Mouse (Mus musculus): ENCODE results near the gene Dapk2.

The Dapk2 gene

GRCm38 (mm10) chr9:66157958-66158830 lies at the start of gene Dapk2:
TSS of gene Dapk2 (plus strand) at chr9:66158223.
- DNase-seq = peak; percentile 64

GRCm38 (mm10) chr9:66109574-66109973 lies 48.4 kb upstream of the Dapk2 start:
- DNase-seq = no peak

- no peak for DNase-seq
These were observed 47.9 kb upstream of the Dapk2 start for GRCm38 (mm10) chr9:66110126-66110525.

GRCm38 (mm10) chr9:66110611-66111379 lies 47.2 kb upstream of the Dapk2 start:
- no peak for DNase-seq

GRCm38 (mm10) chr9:66114341-66114740 lies 43.7 kb upstream of the Dapk2 start:
- DNase-seq = no peak

- no peak for DNase-seq
These were observed 41.1 kb upstream of the Dapk2 start for GRCm38 (mm10) chr9:66116890-66117289.

DNA sequence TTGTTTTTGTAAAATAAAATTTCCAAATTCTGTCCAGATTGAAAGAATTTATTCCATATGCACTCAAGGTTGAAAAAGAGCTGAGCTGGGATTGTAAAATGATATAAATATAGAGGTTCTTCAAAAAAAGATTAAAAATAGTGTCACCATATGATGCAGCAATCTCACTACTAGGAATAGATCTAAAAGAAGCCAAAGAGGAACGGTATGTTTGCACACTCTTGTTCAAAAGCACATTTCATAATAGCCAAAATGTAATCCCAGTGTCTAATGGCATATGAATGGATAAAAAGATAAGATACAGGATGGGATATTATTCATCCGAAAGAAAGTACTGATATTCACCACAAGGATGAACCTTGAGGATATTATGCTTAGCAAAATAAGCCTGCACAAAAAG lies 38.5 kb upstream of the Dapk2 start:
- DNase-seq = no peak

DNA sequence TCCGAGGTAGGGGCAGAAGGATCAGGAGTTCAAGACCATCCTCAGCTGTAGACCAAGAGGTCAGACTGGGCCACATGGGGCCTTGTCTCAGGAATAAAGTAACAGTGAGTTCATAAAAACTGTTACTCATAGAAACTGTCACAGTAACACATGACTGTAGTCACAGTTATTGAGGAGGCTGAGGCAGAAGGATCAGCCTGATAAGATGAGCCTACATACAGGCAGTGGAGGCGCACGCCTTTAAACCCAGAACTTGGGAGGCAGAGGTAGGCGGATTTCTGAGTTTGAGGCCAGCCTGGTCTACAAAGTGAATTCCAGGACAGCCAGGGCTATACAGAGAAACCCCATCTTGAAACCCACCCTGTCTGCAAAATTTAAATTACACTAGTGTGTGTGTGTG lies 37.9 kb upstream of the Dapk2 start:
- DNase-seq = no peak

DNA sequence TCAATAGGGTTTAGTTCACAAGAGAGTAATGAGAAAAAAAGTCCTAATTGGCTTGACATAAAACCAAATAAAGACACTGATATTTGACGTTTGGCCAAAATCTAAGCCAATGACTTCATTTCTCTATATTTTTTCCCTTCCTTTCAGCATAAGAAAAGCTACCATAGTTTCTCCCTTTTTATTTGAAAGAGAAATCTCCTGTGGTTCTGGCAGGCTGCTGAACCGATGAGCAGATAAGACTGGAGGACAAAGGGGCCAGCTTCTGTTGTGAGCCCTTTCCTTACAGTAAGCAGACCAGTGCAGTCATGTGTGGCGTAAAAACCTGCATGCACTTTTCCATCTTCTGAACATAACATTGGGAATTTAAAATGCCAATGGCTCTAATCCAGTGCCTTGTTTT lies 37.1 kb upstream of the Dapk2 start:
- no peak for DNase-seq

GRCm38 (mm10) chr9:66121421-66121820 lies 36.6 kb upstream of the Dapk2 start:
- no peak for DNase-seq

GRCm38 (mm10) chr9:66123648-66124047 lies 34.4 kb upstream of the Dapk2 start:
- DNase-seq = no peak

DNA sequence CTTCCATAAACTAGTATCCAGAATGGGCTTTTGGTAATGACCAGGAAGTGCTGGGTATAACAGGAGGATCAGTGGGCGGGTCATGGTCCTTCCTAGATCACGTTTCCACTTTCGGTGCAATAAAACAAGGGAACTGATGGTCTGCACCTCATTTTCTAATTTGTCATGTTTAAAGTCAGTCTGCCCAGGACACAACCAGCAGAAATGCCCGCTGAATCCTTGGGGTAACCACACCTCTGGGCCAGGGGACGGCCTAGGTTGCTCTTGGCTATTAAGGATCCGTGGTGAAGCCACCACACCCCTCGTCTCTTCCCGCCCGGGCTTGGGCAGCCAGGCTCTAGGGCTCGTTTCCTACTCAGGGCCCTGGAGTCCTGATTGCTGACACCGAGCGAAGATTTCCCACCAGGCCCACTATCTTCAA lies 33.9 kb upstream of the Dapk2 start:
- DNase-seq = no peak

DNA sequence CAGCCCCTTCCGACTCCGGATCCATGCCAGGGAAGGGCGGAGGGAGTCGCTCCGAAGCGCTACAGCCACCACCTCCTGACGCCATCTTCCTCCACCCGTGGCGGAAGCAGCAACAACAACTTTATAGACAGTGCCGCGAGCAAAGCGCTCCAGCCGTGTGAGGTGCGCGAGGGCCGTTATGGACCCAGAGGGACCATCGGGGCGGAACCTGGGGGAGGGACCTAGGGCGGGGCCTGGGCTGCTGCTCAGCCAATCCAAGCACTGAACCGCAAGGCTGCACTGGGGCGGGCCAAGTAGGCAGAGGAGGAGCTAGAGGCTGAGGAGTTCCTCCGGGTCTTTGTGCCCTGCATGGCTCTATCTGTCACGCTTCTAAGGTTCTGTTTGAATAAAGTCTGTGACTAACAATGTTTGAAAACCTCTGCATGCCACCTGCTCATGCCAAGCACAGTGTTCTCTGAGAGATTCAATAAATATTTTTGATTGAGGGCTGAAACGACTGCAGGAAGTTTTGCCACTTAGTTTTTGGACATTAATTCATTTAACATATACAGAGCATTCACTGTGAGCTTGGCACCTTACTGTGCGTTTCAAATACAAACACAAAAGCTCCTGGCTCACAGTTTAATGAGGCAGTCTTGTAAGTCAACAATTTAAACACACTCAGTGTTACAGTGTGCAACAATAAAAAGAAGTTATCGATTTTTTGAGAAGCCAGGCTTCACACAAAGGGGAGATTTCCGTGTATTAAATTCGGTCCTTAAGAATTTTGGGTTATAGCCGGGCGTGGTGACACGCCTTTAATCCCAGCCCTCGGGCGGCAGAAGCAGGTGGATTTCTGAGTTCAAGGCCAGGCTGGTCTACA lies 33.1 kb upstream of the Dapk2 start:
- peak; percentile 98 for DNase-seq

- DNase-seq = peak; percentile 43
These were observed 32.2 kb upstream of the Dapk2 start for GRCm38 (mm10) chr9:66125543-66126455.

DNA sequence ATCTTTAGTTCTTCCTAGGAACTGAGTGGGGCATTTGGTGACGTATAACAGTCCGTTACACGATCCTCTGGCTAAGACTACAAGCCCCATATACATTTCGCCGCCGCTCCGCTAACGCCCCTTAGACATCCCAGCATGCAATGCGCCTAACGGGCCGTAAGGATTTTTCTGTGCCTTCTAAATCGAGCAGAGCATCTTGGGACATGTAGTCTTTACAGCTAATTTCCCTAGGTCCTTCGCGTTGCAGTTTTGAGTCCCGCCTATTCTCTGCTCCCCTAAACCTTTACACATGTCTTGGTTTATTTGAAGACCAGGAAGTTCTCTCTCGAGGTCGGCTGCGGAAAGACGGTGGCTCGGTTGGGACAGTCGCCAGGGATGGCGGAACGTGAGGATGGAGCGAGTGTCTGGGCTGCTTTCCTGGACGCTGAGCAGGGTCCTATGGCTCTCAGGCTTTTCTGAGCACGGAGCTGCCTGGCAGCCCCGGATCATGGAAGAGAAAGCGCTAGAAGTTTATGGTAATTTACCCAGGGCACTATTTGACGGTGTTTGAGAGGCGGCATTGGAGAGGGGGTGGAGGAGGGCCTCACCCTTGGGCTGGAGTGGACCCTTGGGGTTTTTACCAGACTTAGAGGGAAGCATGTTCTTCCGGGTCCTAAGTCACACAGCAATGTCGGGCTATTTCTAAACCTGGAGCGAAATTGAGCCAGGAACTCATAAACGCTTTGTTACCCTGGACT lies 31.4 kb upstream of the Dapk2 start, which contains the start of the genes Snx1 and Ciao2a:
TSS of gene Snx1 (minus strand) at position 132 of the 737 bp plus-strand sequence.
TSS of gene Ciao2a (plus strand) at position 156 of the 737 bp plus-strand sequence.
- DNase-seq = peak; percentile 95

GRCm38 (mm10) chr9:66127193-66127546 lies 30.9 kb upstream of the Dapk2 start:
- DNase-seq = no peak

- no peak for DNase-seq
These were observed 30.1 kb upstream of the Dapk2 start for GRCm38 (mm10) chr9:66127884-66128283.

- DNase-seq = no peak
These were observed 26.6 kb upstream of the Dapk2 start for GRCm38 (mm10) chr9:66131466-66131865.

- DNase-seq = no peak
These were observed 22.1 kb upstream of the Dapk2 start for GRCm38 (mm10) chr9:66135967-66136366.

- DNase-seq = no peak
These were observed 19.8 kb upstream of the Dapk2 start for GRCm38 (mm10) chr9:66138193-66138592.

GRCm38 (mm10) chr9:66142265-66142664 lies 15.8 kb upstream of the Dapk2 start:
- no peak for DNase-seq
